Mouse (Mus musculus): Measurements from ENCODE around the gene Fut2.

DNA sequence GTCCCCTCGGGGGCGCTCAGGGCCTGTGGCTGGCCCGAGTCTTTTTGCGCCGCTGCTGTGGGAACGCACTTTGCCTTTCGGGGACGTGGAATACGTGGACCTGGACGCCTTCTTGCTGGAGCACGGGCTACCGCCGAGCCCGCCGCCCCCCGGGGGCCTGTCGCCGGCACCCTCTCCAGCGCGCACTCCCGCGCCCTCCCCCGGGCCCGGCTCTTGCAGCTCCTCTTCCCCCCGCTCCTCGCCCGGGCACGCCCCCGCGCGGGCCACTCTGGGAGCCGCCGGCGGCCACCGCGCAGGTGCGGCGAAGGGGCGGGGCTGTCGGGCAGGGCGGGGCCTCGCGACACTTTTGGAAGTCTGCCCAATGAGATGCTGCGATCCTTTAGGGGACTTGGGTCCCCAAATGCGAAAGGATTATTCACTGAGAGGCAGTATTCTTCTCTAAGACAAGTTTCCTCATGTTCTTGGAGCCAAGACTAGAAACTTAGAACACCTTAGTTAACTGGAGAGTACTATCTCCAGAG is 40.6 kb upstream of the Fut2 start:
- TF ChIP-seq POLR2A (IDR thresholded peaks at IDR 0.05; ENCODE audit: control insufficient read depth, extremely low read depth, insufficient read depth, low read length, poor library complexity): peak; percentile 82
- 0 out of 2 replicates have a peak, but pooled peaks have one; percentile 36 for TF ChIP-seq CTCF (IDR thresholded peaks at IDR 0.05; ENCODE audit: borderline replicate concordance, control insufficient read depth, extremely low read depth, insufficient read depth, low read length, poor library complexity)

Data from thymus, adult 2 months (tissue).